Mouse (Mus musculus) limb, embryonic 11.5 days (tissue): ENCODE measurements around the gene Lbh. TPM values are rescaled to one million over a fixed set of nuclear protein-coding genes. Genes with fewer than 3 reads are reported as not detected.

Source experiments
- ATAC-seq: fragments of 200-750 bp; cut with Nextera tagmentation; 2 replicates; pipeline ENCODE4 v1.8.0; 2017; ENCODE audit warnings: low read depth; ENCODE audit not compliant: insufficient number of reproducible peaks, low FRiP score, low TSS enrichment
- DNase-seq: peaks from one replicate; pipeline ENCODE4 v3.0.0-alpha.2; 2015; ENCODE audit warnings: low spot score
- H3K27ac ChIP-seq: fragments of 300-500 bp; sonication (generic); replicated peaks from 2 replicates; pipeline ENCODE4 v1.5.1; 2014; ENCODE audit warnings: low read depth, mild to moderate bottlenecking, low read length
- H3K27me3 ChIP-seq: fragments of 300-500 bp; sonication (generic); 2 replicates; pipeline ENCODE4 v1.6.1; 2014; ENCODE audit warnings: mild to moderate bottlenecking, low read length, mixed read lengths; ENCODE audit not compliant: control insufficient read depth, insufficient read depth
- H3K36me3 ChIP-seq: fragments of 300-500 bp; sonication (generic); 2 replicates; pipeline ENCODE4 v1.6.1; 2014; ENCODE audit warnings: mild to moderate bottlenecking, low read length, moderate library complexity, mixed read lengths; ENCODE audit not compliant: control insufficient read depth, insufficient read depth
- H3K4me1 ChIP-seq: fragments of 300-500 bp; sonication (generic); 2 replicates; pipeline ENCODE4 v1.6.1; 2014; ENCODE audit warnings: low read length, mixed read lengths; ENCODE audit not compliant: control insufficient read depth, insufficient read depth
- H3K4me2 ChIP-seq: fragments of 300-500 bp; sonication (generic); 2 replicates; pipeline ENCODE4 v1.6.1; 2014; ENCODE audit warnings: low read depth, mild to moderate bottlenecking, moderate library complexity; ENCODE audit not compliant: severe bottlenecking
- H3K4me3 ChIP-seq: fragments of 300-500 bp; sonication (generic); 2 replicates; pipeline ENCODE4 v1.5.1; 2014; ENCODE audit warnings: low read depth, low read length
- H3K9ac ChIP-seq: fragments of 300-500 bp; sonication (generic); 2 replicates; pipeline ENCODE4 v1.6.1; 2014; ENCODE audit warnings: mild to moderate bottlenecking, low read length
- H3K9me3 ChIP-seq: fragments of 300-500 bp; sonication (generic); 2 replicates; pipeline ENCODE4 v1.6.1; 2016; ENCODE audit warnings: low read length; ENCODE audit not compliant: control insufficient read depth
- WGBS: fragments of 180-500 bp; shearing (Covaris S2); extraction: QIAGEN DNeasy Blood & Tissue Kit; methylation state at CpG from one replicate; pipeline ENCODE4 v1.1.7; 2014; 5-methylcytosine and 5-hydroxymethylcytosine counted together
- polyA plus RNA-seq: library from polyadenylated mRNA; unstranded; fragments of >200 nt; fragmentation: Nextera tagmentation; extraction: Ambion mirVana; gene quantifications from 2 replicates; pipeline ENCODE4 v1.2.1, GENCODE M21; 2014

Lbh gene
- polyA plus RNA-seq, 1 experiment from 2014 or later: 3.6 TPM

DNA sequence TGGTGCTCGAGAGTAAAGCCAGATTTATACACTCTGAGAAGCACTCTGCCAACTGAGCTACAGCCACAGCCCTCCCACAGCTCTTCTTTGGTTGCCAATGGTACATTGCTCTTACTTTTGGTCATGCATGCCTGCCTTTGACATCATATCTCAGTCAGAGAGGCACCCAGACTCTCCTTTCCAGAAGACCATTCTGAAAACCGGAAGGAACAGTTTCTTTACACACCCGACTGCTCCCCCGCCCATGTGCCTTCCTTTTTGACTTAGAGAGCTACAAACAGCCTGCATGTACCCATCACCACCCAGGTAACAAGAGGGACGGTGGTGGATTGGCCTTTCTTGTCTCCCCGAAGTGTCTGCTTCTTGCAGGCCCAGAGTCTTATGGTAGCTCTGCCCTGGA lies 7.0 kb downstream of the Lbh start:
- peaks cover 2% of the 10 kb centered on the region; the same call in 1 of the 2 replicates for H3K36me3 ChIP-seq
- H3K4me1 ChIP-seq: peaks cover 7% of the 10 kb centered on the region; the same call in 1 of the 2 replicates

DNA sequence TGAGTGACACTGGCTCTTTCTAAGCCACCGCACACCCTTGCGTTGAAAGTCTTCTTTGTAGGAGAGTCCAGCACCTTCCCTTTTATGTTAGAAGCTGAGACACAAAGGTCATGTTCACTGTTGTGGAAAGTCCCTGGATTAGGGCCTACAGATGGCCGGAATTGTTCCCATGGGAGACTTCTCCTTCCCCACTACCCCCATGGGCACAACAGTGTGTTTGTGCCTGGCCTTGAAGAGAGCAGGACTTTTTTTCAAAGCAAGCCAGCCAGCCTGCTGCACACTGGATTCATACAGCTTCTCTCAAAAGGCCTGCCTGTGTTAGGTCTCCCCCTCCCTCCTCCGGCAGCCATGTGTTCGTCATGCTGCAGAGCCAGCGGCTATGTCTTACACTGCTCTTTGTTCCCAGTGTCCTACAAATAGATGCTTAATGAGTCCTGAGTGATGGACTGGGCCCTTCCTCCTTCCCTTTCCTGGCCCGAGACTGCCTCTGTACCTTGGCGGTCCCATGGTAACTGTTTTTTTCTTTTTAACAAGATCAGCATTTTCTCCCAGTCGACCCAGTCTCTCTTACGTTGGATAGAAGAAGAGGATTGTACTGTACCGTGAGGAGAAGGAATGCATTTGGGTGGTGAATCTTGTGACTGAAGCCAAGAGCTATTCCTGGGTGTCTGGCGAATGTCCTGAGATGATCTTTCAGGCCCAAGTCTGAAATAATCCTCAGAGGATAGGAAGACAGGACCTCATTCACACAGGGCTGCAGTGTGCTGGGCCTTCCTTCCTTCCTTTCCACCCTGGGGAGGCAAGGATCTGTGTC lies 7.9 kb downstream of the Lbh start:
- Histone ChIP-seq H3K9ac (no peak overlapping the region), H3K9me3 (no peaks in the 10 kb centered on the region), H3K4me3 (no peak overlapping the region), H3K4me2 (no peak overlapping the region), H3K27me3 (no peaks in the 10 kb centered on the region), H3K4me1 (0 out of 2 replicates have a peak, but pooled peaks cover 3% of the 10 kb centered on the region), H3K36me3 (peaks cover 2% of the 10 kb centered on the region; the same call in 1 of the 2 replicates), H3K27ac (no peak overlapping the region)
- DNase-seq (peak; percentile 43), ATAC-seq (no peak)
- 74% methylated on average over 12 of the region's 12 CpGs for WGBS

More for the DNA sequence above, 7.0 kb downstream of the Lbh start:
- DNase-seq: no peak
- no peak overlapping the region for H3K4me3 ChIP-seq
- no peak for ATAC-seq
- H3K4me2 ChIP-seq: no peak overlapping the region
- no peak overlapping the region for H3K9ac ChIP-seq
- H3K27ac ChIP-seq: no peak overlapping the region
- WGBS: 91% methylated on average over 6 of the region's 6 CpGs
- no peaks in the 10 kb centered on the region for H3K27me3 ChIP-seq
- no peaks in the 10 kb centered on the region for H3K9me3 ChIP-seq

DNA sequence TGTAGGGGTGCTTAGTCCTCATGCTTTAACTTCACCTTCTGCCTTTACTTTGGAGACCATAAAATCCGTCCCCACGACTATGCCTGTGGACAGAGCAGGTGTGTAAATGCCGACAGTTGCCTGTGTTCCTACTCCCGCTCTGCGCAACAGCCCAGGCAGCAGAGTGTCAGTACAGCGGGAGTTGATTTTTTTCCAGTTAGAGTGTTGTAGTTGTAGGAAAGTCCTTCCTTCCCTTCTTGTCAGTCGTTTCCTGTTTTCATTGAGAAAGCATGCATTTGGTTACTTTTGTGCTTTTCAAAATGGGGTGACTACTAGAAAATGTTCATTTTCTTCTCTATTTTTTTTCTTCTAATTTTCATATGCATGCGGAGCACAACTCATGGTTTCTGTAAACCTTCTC lies 8.9 kb downstream of the Lbh start:
- DNase-seq (no peak), ATAC-seq (no peak)
- H3K27me3 ChIP-seq: no peaks in the 10 kb centered on the region
- H3K9me3 ChIP-seq: no peaks in the 10 kb centered on the region
- WGBS: 83% methylated on average over 8 of the region's 8 CpGs
- H3K4me3 ChIP-seq: no peak overlapping the region
- no peak overlapping the region for H3K4me2 ChIP-seq
- H3K4me1 ChIP-seq: 0 out of 2 replicates have a peak, but pooled peaks cover 2% of the 10 kb centered on the region
- H3K27ac ChIP-seq: no peak overlapping the region
- H3K36me3 ChIP-seq: peaks cover 2% of the 10 kb centered on the region; the same call in 1 of the 2 replicates
- H3K9ac ChIP-seq: no peak overlapping the region

DNA sequence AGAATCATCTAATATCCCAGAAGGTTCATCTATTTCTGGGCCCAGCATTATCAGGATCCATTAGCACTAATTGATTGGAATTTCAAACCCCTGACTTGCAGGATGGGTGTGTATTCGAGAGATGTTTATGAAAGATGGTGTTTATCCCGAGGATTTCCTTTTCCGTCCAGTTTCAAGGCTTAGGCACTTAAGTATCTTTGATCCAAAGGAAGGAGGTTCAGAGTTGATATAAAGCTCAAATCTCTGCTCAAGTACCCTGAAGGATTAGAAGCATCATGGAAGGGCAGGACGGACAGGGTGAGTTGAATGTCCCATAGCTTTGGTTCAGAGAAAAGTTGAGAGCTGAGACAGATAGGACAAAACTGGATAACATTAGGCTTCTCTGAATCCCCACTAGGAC lies 15.0 kb downstream of the Lbh start:
- Histone ChIP-seq H3K36me3 (no peaks in the 10 kb centered on the region), H3K4me2 (no peak overlapping the region), H3K4me1 (peaks cover 14% of the 10 kb centered on the region), H3K9me3 (no peaks in the 10 kb centered on the region), H3K9ac (no peak overlapping the region), H3K27ac (no peak overlapping the region), H3K4me3 (no peak overlapping the region), H3K27me3 (no peaks in the 10 kb centered on the region)
- 92% methylated on average over 4 of the region's 4 CpGs for WGBS
- ATAC-seq: no peak
- no peak for DNase-seq

DNA sequence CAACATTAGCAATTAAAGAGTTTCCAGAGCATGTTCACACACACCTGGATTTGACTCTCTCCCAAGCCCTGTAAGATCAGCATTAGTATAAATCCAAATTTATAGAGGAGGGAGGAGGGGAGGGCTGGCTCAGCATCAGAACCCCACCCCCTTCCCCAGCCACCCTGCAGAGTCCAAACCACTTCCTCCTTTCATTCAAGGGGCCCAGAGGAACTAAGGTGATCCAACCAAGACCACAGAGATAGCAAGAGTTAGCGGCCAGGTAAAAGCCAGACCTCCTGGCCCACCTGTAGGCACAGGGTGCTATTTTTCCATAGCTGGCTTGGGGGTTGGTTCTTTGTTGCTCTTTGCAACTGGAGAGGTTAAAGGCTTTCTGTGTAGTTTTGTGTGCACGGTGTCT lies 16.0 kb downstream of the Lbh start:
- 57% methylated on average over 2 of the region's 2 CpGs for WGBS
- peaks cover 14% of the 10 kb centered on the region for H3K4me1 ChIP-seq
- H3K4me2 ChIP-seq: no peak overlapping the region
- no peak overlapping the region for H3K27ac ChIP-seq
- ATAC-seq: no peak
- no peaks in the 10 kb centered on the region for H3K9me3 ChIP-seq
- H3K36me3 ChIP-seq: no peaks in the 10 kb centered on the region
- DNase-seq: no peak
- no peak overlapping the region for H3K4me3 ChIP-seq
- H3K9ac ChIP-seq: no peak overlapping the region
- H3K27me3 ChIP-seq: no peaks in the 10 kb centered on the region

DNA sequence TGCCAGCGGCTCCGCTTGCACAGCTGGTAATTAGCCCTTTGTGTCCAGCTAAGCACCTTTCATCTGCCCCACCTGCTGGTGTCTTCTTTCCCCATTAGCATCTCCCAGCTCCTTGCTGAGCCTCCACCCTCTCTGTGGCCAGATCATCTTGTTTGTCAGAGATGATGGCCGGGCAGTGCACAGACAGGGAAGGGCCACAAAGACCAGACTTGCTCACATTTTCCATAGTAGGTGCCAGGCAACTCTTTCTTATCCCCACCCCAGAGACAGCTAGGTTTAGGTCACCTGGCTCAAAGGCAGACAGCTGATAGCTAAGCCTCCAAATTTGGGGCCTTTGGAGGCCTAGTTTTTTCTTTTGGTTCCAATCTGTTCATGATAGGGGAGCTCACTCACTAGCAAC lies 16.5 kb downstream of the Lbh start:
- WGBS: 30% methylated on average over 3 of the region's 3 CpGs
- H3K4me3 ChIP-seq: no peak overlapping the region
- DNase-seq: no peak
- no peak overlapping the region for H3K9ac ChIP-seq
- peaks cover under 1% of the 10 kb centered on the region; the same call in 1 of the 2 replicates for H3K36me3 ChIP-seq
- no peak for ATAC-seq
- peaks cover 14% of the 10 kb centered on the region for H3K4me1 ChIP-seq
- H3K4me2 ChIP-seq: no peak overlapping the region
- no peak overlapping the region for H3K27ac ChIP-seq
- no peaks in the 10 kb centered on the region for H3K27me3 ChIP-seq
- H3K9me3 ChIP-seq: no peaks in the 10 kb centered on the region

DNA sequence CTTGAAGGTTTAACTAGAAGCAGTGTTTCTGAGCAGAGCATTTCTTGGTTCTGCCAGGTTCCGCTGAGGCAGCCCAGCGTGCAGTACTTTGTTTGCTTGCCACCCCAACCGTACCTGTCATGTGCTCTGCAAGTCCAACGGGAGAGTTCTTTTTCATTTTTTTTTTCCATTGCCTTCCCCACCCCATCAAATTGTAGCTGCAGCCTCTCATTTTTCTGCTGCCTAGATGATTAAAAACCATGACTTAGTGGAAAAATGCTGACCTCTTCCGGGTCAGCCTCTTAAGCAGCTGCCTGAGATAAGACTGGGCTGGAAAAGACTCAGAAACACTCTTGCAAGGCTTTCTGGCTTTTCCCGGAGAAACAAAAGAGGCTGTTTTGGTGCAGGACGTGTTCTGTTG lies 17.8 kb downstream of the Lbh start:
- Histone ChIP-seq H3K27me3 (no peaks in the 10 kb centered on the region), H3K36me3 (peaks cover 9% of the 10 kb centered on the region), H3K9me3 (no peaks in the 10 kb centered on the region), H3K9ac (no peak overlapping the region), H3K4me2 (no peak overlapping the region), H3K4me3 (no peak overlapping the region), H3K4me1 (peaks cover 14% of the 10 kb centered on the region), H3K27ac (no peak overlapping the region)
- WGBS: 77% methylated on average over 7 of the region's 7 CpGs
- DNase-seq (no peak), ATAC-seq (no peak)

DNA sequence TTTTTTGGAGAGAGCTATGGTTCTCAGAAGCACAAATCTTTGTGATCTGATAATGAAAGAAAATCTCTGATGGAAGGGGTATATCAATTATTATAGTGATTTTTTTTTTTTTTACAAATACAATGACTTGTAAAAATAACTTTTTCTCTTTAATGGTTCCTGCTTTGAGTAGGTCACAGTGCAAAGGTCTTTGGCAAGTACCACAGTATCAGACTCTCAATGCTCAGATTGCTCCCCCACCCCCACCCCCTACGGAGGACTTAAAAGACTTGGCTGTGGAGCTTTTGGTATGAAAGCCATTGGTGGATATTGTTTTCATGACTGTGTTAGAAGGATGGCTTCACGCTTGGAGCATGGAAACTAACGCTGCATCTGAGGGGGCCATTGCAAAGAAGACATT lies 18.2 kb downstream of the Lbh start:
- no peak overlapping the region for H3K9ac ChIP-seq
- no peak for ATAC-seq
- H3K4me1 ChIP-seq: peaks cover 14% of the 10 kb centered on the region
- 91% methylated on average over 3 of the region's 3 CpGs for WGBS
- H3K36me3 ChIP-seq: peaks cover 9% of the 10 kb centered on the region
- H3K9me3 ChIP-seq: no peaks in the 10 kb centered on the region
- no peaks in the 10 kb centered on the region for H3K27me3 ChIP-seq
- H3K27ac ChIP-seq: no peak overlapping the region
- no peak for DNase-seq
- H3K4me2 ChIP-seq: no peak overlapping the region
- no peak overlapping the region for H3K4me3 ChIP-seq
